Mouse (Mus musculus) liver, embryonic 14.5 days (tissue): ENCODE results near the gene Npff. TPM values are rescaled to one million over a fixed set of nuclear protein-coding genes. Genes with fewer than 3 reads are reported as not detected.
A peak's percentile ranks its signal among the peaks of the same experiment; 100 is the strongest.

ENCODE experiments used
- ATAC-seq: fragments of 200-750 bp; cut with Nextera tagmentation; 2 replicates; pipeline ENCODE4 v1.8.0; 2017; ENCODE audit warnings: moderate number of reproducible peaks, mild to moderate bottlenecking, moderate library complexity; ENCODE audit not compliant: insufficient read depth
- DNase-seq, 3 experiments: peaks; one replicate each; pipeline ENCODE4 v3.0.0-alpha.2; 2012 to 2013; ENCODE audit warnings: low read depth in 3 of 3, low spot score in 3 of 3
- H3K27ac ChIP-seq: fragments of 300-500 bp; sonication (generic); 2 replicates; pipeline ENCODE4 v1.5.1; 2014; ENCODE audit warnings: moderate library complexity, mild to moderate bottlenecking, control low read depth, inconsistent platforms
- H3K27me3 ChIP-seq: fragments of 300-500 bp; sonication (generic); 2 replicates; pipeline ENCODE4 v1.6.1; 2014; ENCODE audit warnings: mild to moderate bottlenecking, low read length, moderate library complexity; ENCODE audit not compliant: control insufficient read depth, insufficient read depth
- H3K36me3 ChIP-seq: fragments of 300-500 bp; sonication (generic); replicated peaks from 2 replicates; pipeline ENCODE4 v1.6.1; 2014; ENCODE audit warnings: low read depth; ENCODE audit not compliant: control insufficient read depth, insufficient read depth
- H3K4me1 ChIP-seq, 2 experiments: fragments of 200-500 bp in 1 of 2; fragments of 300-500 bp in 1 of 2; sonication (generic) in 1 of 2; replicated peaks; 2 replicates each; pipeline ENCODE4 v1.6.1; 2012 to 2014; ENCODE audit warnings: antibody characterized with exemption in 1 of 2, inconsistent platforms in 1 of 2, low read length in 1 of 2; ENCODE audit not compliant: control insufficient read depth in 2 of 2, insufficient read depth in 2 of 2
- H3K4me2 ChIP-seq: fragments of 300-500 bp; sonication (generic); 2 replicates; pipeline ENCODE4 v1.6.1; 2014; ENCODE audit warnings: low read depth, mild to moderate bottlenecking, control low read depth, moderate library complexity
- H3K4me3 ChIP-seq, 2 experiments: fragments of 200-500 bp in 1 of 2; fragments of 300-500 bp in 1 of 2; sonication (generic) in 1 of 2; 2 replicates each; pipeline ENCODE4 v1.5.1; 2012 to 2014; ENCODE audit warnings: low read depth in 2 of 2, low read length in 2 of 2, mild to moderate bottlenecking in 2 of 2, control low read depth in 1 of 2, inconsistent platforms in 1 of 2, moderate library complexity in 1 of 2; ENCODE audit not compliant: insufficient read depth in 1 of 2
- H3K9ac ChIP-seq: fragments of 300-500 bp; sonication (generic); replicated peaks from 2 replicates; pipeline ENCODE4 v1.6.1; 2014; ENCODE audit warnings: mild to moderate bottlenecking, control low read depth, moderate library complexity
- H3K9me3 ChIP-seq: fragments of 300-500 bp; sonication (generic); 2 replicates; pipeline ENCODE4 v1.6.1; 2016; ENCODE audit warnings: low read length, mixed read lengths; ENCODE audit not compliant: control insufficient read depth
- CTCF ChIP-seq: IDR thresholded peaks from 2 replicates; pipeline ENCODE4 v1.5.1; 2016; ENCODE audit warnings: antibody characterized with exemption, low read depth, control low read depth
- EP300 ChIP-seq: IDR thresholded peaks from 2 replicates; pipeline ENCODE4 v1.6.1; 2016; ENCODE audit warnings: antibody characterized with exemption, low read depth
- WGBS: fragments of 180-500 bp; shearing (Covaris S2); extraction: QIAGEN DNeasy Blood & Tissue Kit; methylation state at CpG from one replicate; pipeline ENCODE4 v1.1.7; 2014; ENCODE audit not compliant: insufficient replicate concordance; 5-methylcytosine and 5-hydroxymethylcytosine counted together
- polyA plus RNA-seq, 2 experiments: library from polyadenylated mRNA; depleted of rRNA in 1 of 2; stranded (reverse) in 1 of 2; unstranded in 1 of 2; fragments of >200 nt; fragmentation: Nextera tagmentation in 1 of 2; extraction: Ambion mirVana in 1 of 2; gene quantifications; 2 replicates each; pipeline versions ENCODE4 v1.2.1 to v1.2.3; 2012 to 2014

Npff gene
- polyA plus RNA-seq, 2 experiments: 0.19 to 1.2 TPM

DNA sequence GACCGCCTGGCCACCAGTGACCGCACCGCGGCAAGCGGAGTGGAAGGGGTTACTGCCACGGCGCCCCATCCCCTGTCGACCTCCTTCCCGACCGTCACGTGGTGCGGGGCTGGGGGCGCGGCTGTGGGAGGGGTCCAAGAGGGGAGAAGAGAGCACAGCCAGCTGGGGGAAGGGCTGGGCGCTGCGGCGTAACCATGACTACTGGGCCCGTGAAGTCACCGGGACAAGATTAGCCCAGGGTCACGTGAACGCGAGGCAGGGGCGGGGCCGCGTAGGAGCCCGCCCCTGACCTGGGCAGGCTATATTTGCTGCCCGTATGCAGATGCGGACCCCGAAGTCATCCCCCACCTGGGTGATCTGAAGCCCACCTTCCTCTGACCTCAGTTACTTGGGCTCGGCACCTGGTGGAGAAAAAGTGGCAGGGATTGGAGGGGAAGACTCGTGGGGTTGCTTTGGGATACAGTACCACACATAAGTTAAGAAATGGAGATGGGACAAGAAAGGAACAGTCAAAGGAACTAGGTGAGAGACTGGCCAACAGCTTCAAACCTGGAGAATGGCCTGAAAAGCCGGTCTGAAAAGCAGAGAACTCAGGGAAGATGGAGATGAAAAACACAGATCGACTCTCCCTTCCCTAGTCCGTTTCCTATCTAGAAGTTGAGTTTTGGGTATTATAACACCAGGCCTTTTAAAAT lies 14.0 kb downstream of the Npff start:
- WGBS: 3% methylated on average over 33 of the region's 34 CpGs
- H3K9ac ChIP-seq: peak overlapping the region; percentile 59
- peak overlapping the region; percentile 90 for H3K4me2 ChIP-seq
- peaks cover 2% of the 10 kb centered on the region for H3K27me3 ChIP-seq
- ATAC-seq: peak; percentile 89
- TF ChIP-seq EP300 (no peak), CTCF (no peak)
- DNase-seq: peak; percentile 53 to 61 (median 56)
- no peaks in the 10 kb centered on the region for H3K9me3 ChIP-seq
- peaks cover 2 to 7% of the 10 kb centered on the region in 2 experiments; a peak in 3 of 4 replicates for H3K4me1 ChIP-seq
- H3K27ac ChIP-seq: no peak overlapping the region
- peak overlapping the region; percentile 56 to 62 for H3K4me3 ChIP-seq
- no peaks in the 10 kb centered on the region for H3K36me3 ChIP-seq

DNA sequence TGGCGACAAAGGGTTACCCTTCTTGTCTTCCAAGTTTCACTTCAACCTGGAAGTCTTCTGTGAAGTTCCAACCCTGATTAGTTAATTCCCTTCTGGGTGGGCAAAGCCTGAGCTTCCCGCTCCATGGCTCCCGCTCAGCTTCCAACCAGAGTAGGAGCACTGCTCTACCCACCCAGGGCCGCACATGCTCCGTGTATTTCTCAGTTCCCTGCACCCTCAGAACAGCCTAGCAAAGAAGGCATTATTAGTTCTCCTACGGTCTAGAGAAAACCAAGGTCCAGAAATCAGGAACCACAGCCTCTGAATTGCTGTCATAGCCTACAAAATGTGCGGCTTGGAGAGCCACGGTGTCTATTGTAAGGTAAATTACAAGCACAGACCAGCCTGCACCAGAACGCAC lies 14.6 kb downstream of the Npff start:
- Histone ChIP-seq H3K4me2 (peak overlapping the region; percentile 90), H3K4me1 (peaks cover 2 to 7% of the 10 kb centered on the region in 2 experiments; a peak in 3 of 4 replicates), H3K27ac (no peak overlapping the region), H3K9ac (peak overlapping the region; percentile 59), H3K9me3 (no peaks in the 10 kb centered on the region), H3K4me3 (peak overlapping the region; percentile 56 to 62), H3K36me3 (no peaks in the 10 kb centered on the region), H3K27me3 (no peaks in the 10 kb centered on the region; the same call in 1 of the 2 replicates)
- DNase-seq: no peak
- peak; percentile 16 for ATAC-seq
- 16% methylated on average over 9 of the region's 9 CpGs for WGBS
- TF ChIP-seq EP300 (no peak), CTCF (no peak)

- TF ChIP-seq EP300 (no peak), CTCF (no peak)
- peaks cover 2 to 7% of the 10 kb centered on the region in 2 experiments; a peak in 3 of 4 replicates for H3K4me1 ChIP-seq
- no peaks in the 10 kb centered on the region for H3K9me3 ChIP-seq
- H3K4me3 ChIP-seq: no peak overlapping the region
- ATAC-seq: no peak
- H3K27ac ChIP-seq: no peak overlapping the region
- WGBS: 61% methylated on average over 3 of the region's 3 CpGs
- no peak overlapping the region for H3K9ac ChIP-seq
- no peak overlapping the region for H3K4me2 ChIP-seq
- H3K36me3 ChIP-seq: peaks cover 7% of the 10 kb centered on the region; the same call in 1 of the 2 replicates
- H3K27me3 ChIP-seq: no peaks in the 10 kb centered on the region; the same call in 1 of the 2 replicates
- DNase-seq: no peak
Observed at GRCm38 (mm10) chr15:102508336-102508735, 16.4 kb downstream of the Npff start.

DNA sequence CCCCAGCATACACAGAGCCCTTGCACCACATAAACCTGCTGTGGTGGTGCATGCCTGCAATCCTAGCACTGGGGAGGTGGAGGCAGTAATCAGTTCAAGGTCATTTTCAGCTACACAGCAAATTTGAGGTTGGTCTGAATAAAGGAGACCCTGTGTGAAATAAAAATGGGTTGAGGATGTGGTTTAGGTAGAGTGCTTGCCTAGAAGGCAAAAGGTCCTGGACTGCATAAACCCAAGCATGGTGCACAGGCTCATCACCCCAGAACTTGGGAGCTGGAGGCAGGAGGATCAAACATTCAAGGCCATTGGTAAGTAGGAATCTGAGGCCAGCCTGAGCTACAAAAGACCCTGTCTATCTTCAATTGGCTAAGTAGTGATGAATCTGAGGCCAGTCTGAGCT lies 17.2 kb downstream of the Npff start:
- Histone ChIP-seq H3K9ac (no peak overlapping the region), H3K9me3 (no peaks in the 10 kb centered on the region), H3K36me3 (peaks cover 13% of the 10 kb centered on the region), H3K27ac (no peak overlapping the region), H3K4me3 (no peak overlapping the region), H3K4me2 (no peak overlapping the region), H3K4me1 (peaks cover 2 to 7% of the 10 kb centered on the region in 2 experiments; a peak in 3 of 4 replicates), H3K27me3 (no peaks in the 10 kb centered on the region; the same call in 1 of the 2 replicates)
- TF ChIP-seq EP300 (no peak), CTCF (no peak)
- ATAC-seq (no peak), DNase-seq (no peak)

GRCm38 (mm10) chr15:102506864-102507263 lies 17.9 kb downstream of the Npff start:
- DNase-seq (no peak), ATAC-seq (no peak)
- H3K9ac ChIP-seq: no peak overlapping the region
- no peaks in the 10 kb centered on the region for H3K9me3 ChIP-seq
- TF ChIP-seq EP300 (no peak), CTCF (no peak)
- peaks cover 2 to 7% of the 10 kb centered on the region in 2 experiments for H3K4me1 ChIP-seq
- H3K4me3 ChIP-seq: no peak overlapping the region
- no peak overlapping the region for H3K27ac ChIP-seq
- H3K4me2 ChIP-seq: no peak overlapping the region
- H3K36me3 ChIP-seq: peaks cover 17% of the 10 kb centered on the region
- 64% methylated on average over 1 of the region's 1 CpGs for WGBS
- no peaks in the 10 kb centered on the region; the same call in 1 of the 2 replicates for H3K27me3 ChIP-seq
